Comparison of ENCODE assay signal across 11 mouse cellular contexts in genomic region chr6:71396761-71397160, GRCm38 (mm10). TPM values are rescaled to one million over a fixed set of nuclear protein-coding genes. Genes with fewer than 3 reads are reported as not detected.
DNase-seq lines count a peak whose midpoint lies in the region.
"Had no signal": no experiment of that assay in that cellular context is flagged by ENCODE, and none has a peak within 500 bp of the region (broad histone marks: within the 10 kb centered on the region; RNA-seq: fewer than 3 reads in every experiment).

No protein-coding gene starts in this region.

- peak; percentile 54 for DNase-seq in cerebellum, adult 11-12 months
- no peak for DNase-seq in cerebellum, postnatal 4 days (ENCODE audit: low spot score in 2 of 2)
- DNase-seq in heart, adult 11 months, result peak; percentile 11
- no peak for DNase-seq in heart, adult 18-20 months
- DNase-seq in cerebellum, postnatal 36 days, result peak; percentile 38 to 43
- peak; percentile 49 for DNase-seq in thymus, postnatal 4 days
- DNase-seq in ovary, postnatal 14 days (ENCODE audit: low spot score), result no peak
- no peak for DNase-seq in frontal cortex, postnatal 14 days (ENCODE audit: low spot score in 2 of 2)
- DNase-seq: adrenal gland, postnatal 10 days; B cell, adult 2 months; gastrocnemius, postnatal 10 days had no signal

RNA-seq across cellular contexts. Expression of gene Cd8a, which starts 23.5 kb away (rescaled TPM):
- total RNA-seq in heart, adult 18-20 months (2021), result 1 to 10 TPM in 1 of 2 experiments, under 1 TPM in 1; 0.20 to 2.6 TPM

RNA-seq across cellular contexts. Expression of gene Rmnd5a, which starts 43.7 kb away (rescaled TPM):
- total RNA-seq in heart, adult 18-20 months (2021), result 10 to 100 TPM; 66.8 to 74.7 TPM

Comparison
In these comparisons a context has a peak if more than half of its experiments do, and no peak if none do; other contexts are left out.
1. DNase-seq: peak in cerebellum, adult 11-12 months (single experiment), heart, adult 11 months (single experiment), cerebellum, postnatal 36 days (2 of 2) and thymus, postnatal 4 days (single experiment); none in cerebellum, postnatal 4 days (0 of 2), heart, adult 18-20 months (0 of 2), ovary, postnatal 14 days (single experiment) and frontal cortex, postnatal 14 days (0 of 2).